Mouse (Mus musculus) liver, postnatal 0 days (tissue): ENCODE data around the gene Slc16a3. TPM values are rescaled to one million over a fixed set of nuclear protein-coding genes. Genes with fewer than 3 reads are reported as not detected.

ENCODE experiments used
- ATAC-seq: fragments of 200-750 bp; cut with Nextera tagmentation; 2 replicates; pipeline ENCODE4 v1.8.0; 2017; ENCODE audit warnings: mild to moderate bottlenecking, moderate library complexity
- DNase-seq: peaks from one replicate; pipeline ENCODE4 v3.0.0-alpha.2; 2016
- H3K27ac ChIP-seq: fragments of 300-500 bp; sonication (generic); 2 replicates; pipeline ENCODE4 v1.5.1; 2014; ENCODE audit warnings: antibody characterized with exemption, moderate library complexity, mild to moderate bottlenecking, low read depth
- H3K27me3 ChIP-seq: fragments of 300-500 bp; sonication (generic); 2 replicates; pipeline ENCODE4 v1.6.1; 2014; ENCODE audit warnings: low read length, control low read depth, mixed read lengths; ENCODE audit not compliant: insufficient read depth
- H3K36me3 ChIP-seq: fragments of 300-500 bp; sonication (generic); replicated peaks from 2 replicates; pipeline ENCODE4 v1.6.1; 2014; ENCODE audit warnings: mild to moderate bottlenecking, control low read depth, low read length, moderate library complexity, mixed read lengths; ENCODE audit not compliant: insufficient read depth
- H3K4me1 ChIP-seq: fragments of 300-500 bp; sonication (generic); 2 replicates; pipeline ENCODE4 v1.6.1; 2014; ENCODE audit warnings: antibody characterized with exemption, mild to moderate bottlenecking, control low read depth; ENCODE audit not compliant: insufficient read depth
- H3K4me2 ChIP-seq: fragments of 300-500 bp; sonication (generic); 2 replicates; pipeline ENCODE4 v1.6.1; 2014; ENCODE audit warnings: low read depth, mild to moderate bottlenecking, low read length, moderate library complexity, mixed read lengths
- H3K4me3 ChIP-seq: fragments of 300-500 bp; sonication (generic); 2 replicates; pipeline ENCODE4 v1.5.1; 2014; ENCODE audit warnings: low read depth, low read length
- H3K9ac ChIP-seq: fragments of 300-500 bp; sonication (generic); replicated peaks from 2 replicates; pipeline ENCODE4 v1.6.1; 2014; ENCODE audit warnings: mild to moderate bottlenecking, moderate library complexity
- H3K9me3 ChIP-seq: fragments of 300-500 bp; sonication (generic); 2 replicates; pipeline ENCODE4 v1.6.1; 2016; ENCODE audit warnings: mild to moderate bottlenecking, control low read depth, low read length, mixed read lengths
- CTCF ChIP-seq: sonication (generic); IDR thresholded peaks from 2 replicates; pipeline ENCODE4 v1.5.1; 2016; ENCODE audit warnings: antibody characterized with exemption, low read depth
- EP300 ChIP-seq: IDR thresholded peaks from 2 replicates; pipeline ENCODE4 v1.6.1; 2016; ENCODE audit warnings: antibody characterized with exemption, low read depth, mild to moderate bottlenecking
- whole genome bisulfite sequencing: fragments of 180-500 bp; shearing (Covaris S2); extraction: QIAGEN DNeasy Blood & Tissue Kit; methylation state at CpG from one replicate; pipeline ENCODE4 v1.1.7; 2014; ENCODE audit not compliant: insufficient replicate concordance; 5-methylcytosine and 5-hydroxymethylcytosine counted together
- polyA plus RNA-seq: library from polyadenylated mRNA; unstranded; fragments of >200 nt; fragmentation: Nextera tagmentation; extraction: Ambion mirVana; gene quantifications from 2 replicates; pipeline ENCODE4 v1.2.1, GENCODE M21; 2015

The Slc16a3 gene
- polyA plus RNA-seq, 1 experiment from 2014 or later, result 13.9 TPM

DNA sequence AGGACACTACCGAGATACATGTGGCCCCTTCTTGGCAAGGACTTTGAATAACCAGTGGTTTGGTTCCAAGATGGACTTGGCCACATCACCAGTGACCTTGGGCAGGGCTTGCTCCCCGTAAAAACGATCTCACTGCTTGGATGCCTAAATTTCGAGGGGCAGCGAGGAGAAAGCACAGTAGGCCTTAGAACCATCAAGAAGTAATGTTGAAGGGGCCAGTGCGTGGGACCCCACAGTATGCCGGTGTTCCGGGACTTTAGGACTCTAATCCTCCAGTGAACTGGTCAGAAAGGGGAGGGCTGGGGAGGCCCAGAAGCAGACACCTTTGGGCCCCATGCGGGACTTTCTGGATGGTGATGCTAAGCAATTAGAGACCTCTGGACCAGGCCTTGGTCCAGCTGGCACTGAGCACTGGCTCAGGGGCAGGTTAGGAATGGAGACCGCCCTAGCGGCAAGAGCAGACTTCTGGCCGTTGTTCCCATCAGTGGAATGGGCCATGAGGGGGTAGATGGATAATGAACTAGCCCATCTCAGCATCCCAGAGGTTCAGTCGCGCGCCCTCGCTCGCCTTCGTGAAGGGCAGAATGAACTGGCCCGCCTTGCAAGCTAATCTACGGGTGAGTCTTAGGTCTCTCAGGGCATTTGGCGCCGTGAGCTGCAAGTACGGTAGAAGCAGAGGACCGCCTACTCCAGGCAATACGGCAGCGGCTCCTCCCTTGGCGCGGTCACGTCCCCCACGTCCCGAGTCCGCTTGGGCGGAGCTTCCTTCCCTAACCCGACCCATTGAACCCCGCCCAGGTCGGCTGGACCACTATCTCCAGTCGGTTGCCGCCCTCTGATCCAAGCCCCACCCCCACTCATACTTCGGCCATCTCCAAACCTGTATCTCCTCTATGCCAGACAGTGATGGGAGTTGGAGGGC is 2.3 kb downstream of the Slc16a3 start:
- Histone ChIP-seq H3K9me3 (no peaks in the 10 kb centered on the region), H3K4me3 (peak overlapping the region; percentile 58), H3K9ac (peak overlapping the region; percentile 71), H3K4me1 (peaks cover 55% of the 10 kb centered on the region), H3K4me2 (peak overlapping the region; percentile 87), H3K36me3 (peaks cover 9% of the 10 kb centered on the region; the same call in 1 of the 2 replicates), H3K27ac (peak overlapping the region; percentile 68), H3K27me3 (no peaks in the 10 kb centered on the region; the same call in 1 of the 2 replicates)
- 8% methylated on average over 39 of the region's 39 CpGs for WGBS
- TF ChIP-seq CTCF, result peak; percentile 24
- TF ChIP-seq EP300, result no peak
- ATAC-seq, result peak; percentile 93
- DNase-seq, result peak; percentile 96

DNA sequence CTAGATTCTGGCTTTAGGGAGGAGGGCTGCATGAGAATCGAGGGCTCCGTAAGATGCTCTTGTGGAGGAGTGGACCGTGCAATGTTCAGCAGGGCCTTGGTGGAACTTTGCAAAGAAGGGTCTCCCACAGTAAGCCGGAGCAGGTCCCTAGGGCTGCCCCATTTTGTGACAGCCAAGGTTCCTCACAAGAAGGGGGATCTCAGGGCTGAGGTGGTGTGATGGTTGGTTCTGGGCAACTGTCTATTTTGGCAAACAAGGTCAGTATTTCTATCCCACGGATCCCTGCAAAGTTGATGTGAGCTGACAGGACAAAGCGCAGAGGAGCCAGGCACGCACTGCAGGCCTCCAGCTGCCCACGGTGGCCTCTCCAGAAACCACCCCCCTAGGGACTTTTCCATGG is 3.0 kb downstream of the Slc16a3 start:
- Histone ChIP-seq H3K9ac (peak overlapping the region; percentile 44), H3K36me3 (peaks cover 15% of the 10 kb centered on the region), H3K4me3 (peak overlapping the region; percentile 58), H3K27me3 (no peaks in the 10 kb centered on the region; the same call in 1 of the 2 replicates), H3K27ac (peak overlapping the region; percentile 68; the same call in 1 of the 2 replicates), H3K4me1 (peaks cover 55% of the 10 kb centered on the region), H3K4me2 (peak overlapping the region; percentile 87), H3K9me3 (no peaks in the 10 kb centered on the region)
- ATAC-seq (no peak), DNase-seq (no peak)
- 42% methylated on average over 8 of the region's 8 CpGs for WGBS
- no peak for TF ChIP-seq EP300
- TF ChIP-seq CTCF, result no peak

DNA sequence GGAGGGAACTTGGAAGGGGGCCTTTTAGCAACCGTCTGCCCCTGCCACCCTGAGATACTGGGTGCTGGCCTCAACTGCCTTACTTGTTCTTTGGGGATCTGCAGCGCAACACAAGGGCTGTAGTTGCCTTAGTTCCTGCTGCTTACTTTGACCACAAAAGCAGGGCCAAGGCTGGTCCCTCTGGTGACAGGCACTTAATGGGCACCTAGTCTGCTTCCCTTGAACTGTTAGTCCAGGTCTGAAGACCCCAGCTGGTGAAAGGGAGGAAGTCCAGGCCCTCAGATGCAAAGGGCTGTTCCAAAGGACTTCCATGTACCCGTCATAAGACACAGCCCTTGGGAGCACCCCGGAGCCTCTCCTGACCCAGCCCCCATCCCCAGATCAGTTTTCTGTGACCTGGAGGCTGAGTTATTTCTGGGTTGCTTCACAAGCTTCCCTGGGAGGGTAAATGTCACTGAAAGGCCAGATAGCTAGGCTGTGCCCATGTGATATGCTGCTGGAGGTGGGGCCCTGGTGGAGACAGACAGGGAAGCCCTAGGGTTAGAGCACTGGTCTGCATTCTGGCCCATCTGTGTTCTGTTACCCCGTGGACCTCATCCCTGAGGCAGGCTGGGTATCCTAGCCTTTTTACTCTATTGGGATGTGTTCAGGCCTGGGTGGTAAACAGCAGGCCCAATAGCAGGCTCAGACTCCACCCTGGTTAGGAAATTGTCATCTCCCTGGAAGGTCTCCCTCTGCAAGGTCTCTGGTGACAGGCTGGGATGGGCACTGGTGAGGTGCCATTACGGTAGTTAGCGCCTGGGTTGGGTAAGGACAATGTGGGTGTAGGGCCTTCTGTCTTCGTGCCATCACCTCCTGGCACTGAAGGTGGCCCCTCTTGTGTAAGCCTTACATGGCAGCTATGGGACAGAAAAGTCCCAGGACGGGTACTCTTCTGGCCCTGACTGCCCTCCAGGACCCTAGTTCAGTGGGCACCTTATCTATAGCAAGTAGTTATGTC is 3.8 kb downstream of the Slc16a3 start:
- peak overlapping the region; percentile 87 for H3K4me2 ChIP-seq
- DNase-seq (peak; percentile 36), ATAC-seq (peak; percentile 12; the same call in 1 of the 2 replicates)
- H3K27ac ChIP-seq, result peak overlapping the region; percentile 68
- H3K4me1 ChIP-seq, result peaks cover 55% of the 10 kb centered on the region
- TF ChIP-seq EP300 (no peak), CTCF (no peak)
- H3K27me3 ChIP-seq, result no peaks in the 10 kb centered on the region; the same call in 1 of the 2 replicates
- 63% methylated on average over 9 of the region's 9 CpGs for WGBS
- peak overlapping the region; percentile 58 for H3K4me3 ChIP-seq
- H3K9me3 ChIP-seq, result no peaks in the 10 kb centered on the region
- peaks cover 23% of the 10 kb centered on the region for H3K36me3 ChIP-seq
- peak overlapping the region; percentile 44 for H3K9ac ChIP-seq

DNA sequence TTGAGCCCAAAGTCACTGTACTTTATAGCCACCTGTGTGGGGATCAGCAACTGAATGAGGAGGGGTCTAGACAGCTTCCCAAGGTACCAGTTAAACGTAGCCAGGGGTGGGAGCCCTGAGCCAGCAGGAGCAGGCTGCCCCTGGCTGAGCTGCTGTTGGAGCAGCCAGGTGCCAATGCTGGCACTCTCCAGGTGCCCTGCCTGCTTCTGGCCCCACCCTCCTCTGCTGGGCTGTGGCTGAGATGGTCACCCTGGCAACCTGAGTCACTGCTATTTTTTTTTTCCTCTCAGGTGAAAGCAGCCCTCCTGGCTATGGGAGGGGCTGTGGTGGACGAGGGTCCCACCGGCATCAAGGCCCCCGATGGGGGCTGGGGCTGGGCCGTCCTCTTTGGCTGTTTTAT is 6.7 kb downstream of the Slc16a3 start:
- Histone ChIP-seq H3K9me3 (no peaks in the 10 kb centered on the region), H3K4me2 (no peak overlapping the region), H3K27ac (no peak overlapping the region), H3K36me3 (peaks cover 42% of the 10 kb centered on the region), H3K4me3 (no peak overlapping the region), H3K4me1 (peaks cover 34% of the 10 kb centered on the region), H3K9ac (no peak overlapping the region), H3K27me3 (no peaks in the 10 kb centered on the region)
- TF ChIP-seq CTCF (no peak), EP300 (no peak)
- WGBS, result 82% methylated on average over 5 of the region's 5 CpGs
- DNase-seq, result peak; percentile 14
- ATAC-seq, result no peak

DNA sequence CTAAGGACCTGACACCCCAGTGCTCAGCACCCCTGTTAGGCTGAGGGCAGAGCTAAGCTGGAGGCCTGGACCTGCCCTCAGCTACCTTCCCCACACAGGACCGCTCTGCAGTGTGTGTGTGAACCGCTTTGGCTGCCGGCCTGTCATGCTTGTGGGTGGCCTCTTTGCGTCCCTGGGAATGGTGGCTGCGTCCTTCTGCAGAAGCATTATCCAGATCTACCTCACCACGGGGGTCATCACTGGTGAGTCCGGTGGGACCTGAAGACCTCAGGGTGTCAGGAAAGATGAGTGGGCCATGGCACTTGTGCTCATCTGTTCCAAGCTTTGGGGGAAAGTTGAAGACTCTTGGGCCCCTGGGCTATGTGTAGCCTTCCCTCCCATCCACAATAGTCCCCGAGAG is 7.4 kb downstream of the Slc16a3 start:
- peaks cover 26% of the 10 kb centered on the region for H3K4me1 ChIP-seq
- no peaks in the 10 kb centered on the region for H3K9me3 ChIP-seq
- no peak overlapping the region for H3K27ac ChIP-seq
- WGBS, result 91% methylated on average over 8 of the region's 8 CpGs
- ATAC-seq, result no peak
- no peak for TF ChIP-seq CTCF
- TF ChIP-seq EP300, result no peak
- peaks cover 49% of the 10 kb centered on the region for H3K36me3 ChIP-seq
- peak; percentile 13 for DNase-seq
- no peak overlapping the region for H3K4me2 ChIP-seq
- H3K4me3 ChIP-seq, result no peak overlapping the region
- H3K9ac ChIP-seq, result no peak overlapping the region
- no peaks in the 10 kb centered on the region for H3K27me3 ChIP-seq

DNA sequence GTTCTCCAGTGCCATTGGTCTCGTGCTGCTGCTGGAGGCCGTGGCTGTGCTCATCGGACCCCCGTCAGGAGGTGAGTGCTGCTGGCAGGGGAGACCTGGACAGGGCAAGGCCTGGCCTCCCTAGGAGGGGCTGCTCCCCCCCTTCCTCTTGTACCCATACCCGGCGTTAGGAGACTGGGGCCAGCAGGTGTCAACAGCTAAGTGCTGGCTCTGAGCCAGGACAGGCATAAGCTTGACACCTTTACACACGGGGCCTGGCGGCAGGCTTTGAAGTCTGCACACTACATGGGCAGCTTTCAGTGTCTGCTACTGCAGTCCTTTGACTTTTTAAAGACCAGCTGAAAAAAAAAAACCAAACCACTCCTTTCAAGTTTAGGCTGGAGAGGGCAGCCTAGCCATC is 8.8 kb downstream of the Slc16a3 start:
- Histone ChIP-seq H3K9ac (no peak overlapping the region), H3K36me3 (peaks cover 61% of the 10 kb centered on the region), H3K4me2 (no peak overlapping the region), H3K27ac (no peak overlapping the region), H3K4me3 (no peak overlapping the region), H3K9me3 (no peaks in the 10 kb centered on the region), H3K27me3 (no peaks in the 10 kb centered on the region), H3K4me1 (peaks cover 14% of the 10 kb centered on the region)
- TF ChIP-seq EP300 (no peak), CTCF (no peak)
- peak; percentile 17 for DNase-seq
- WGBS, result 88% methylated on average over 8 of the region's 8 CpGs
- no peak for ATAC-seq
